Mouse (Mus musculus) mouse embryonic stem cell (cell line): ENCODE measurements around the gene Pnpla7.

Source experiments
- in situ Hi-C, 2 experiments: fragments of 300-500 bp; cut with MboI; formaldehyde crosslinking; loops; 1 replicate in 1 of 2; 3 replicates in 1 of 2; pipeline ENCODE4 v1.14.3; 2019 to 2020; ENCODE audit warnings: low sequenced_read_pairs in 2 of 2, low pct_unique_long_range_greater_than_20kb in 1 of 2, mixed read lengths in 1 of 2; ENCODE audit not compliant: unreplicated experiment in 1 of 2

Gene Pnpla7

DNA sequence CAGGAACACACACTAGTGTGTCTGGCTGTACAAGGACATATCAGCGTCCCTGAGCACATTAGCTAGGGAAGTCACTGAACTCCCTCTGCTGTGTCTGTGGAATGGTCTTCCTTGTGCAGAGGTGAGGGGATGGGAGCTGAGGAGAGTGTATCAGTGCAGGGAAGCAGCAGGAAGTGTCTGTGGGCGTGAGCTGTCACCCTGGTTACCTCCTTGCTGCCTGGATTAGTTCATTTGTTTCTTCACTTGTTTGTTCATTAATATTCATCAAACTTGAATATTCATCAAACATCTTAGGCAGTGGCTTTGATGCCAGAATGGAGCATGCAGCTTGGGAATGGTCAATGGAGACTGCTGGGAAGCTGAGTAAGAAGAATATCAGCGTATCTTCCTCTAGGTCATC lies 123.9 kb downstream of the Pnpla7 start:
- in situ Hi-C loops: no loop called here
